Mouse (Mus musculus) bone marrow macrophage, adult 2 months (primary cell): ENCODE data around the gene Grm7. TPM values are rescaled to one million over a fixed set of nuclear protein-coding genes. Genes with fewer than 3 reads are reported as not detected.

Experiments used
- H3K27ac ChIP-seq: 2 replicates; pipeline ENCODE4 v1.5.1; 2012; ENCODE audit warnings: low read depth, low read length; ENCODE audit not compliant: insufficient read depth
- H3K4me1 ChIP-seq: 2 replicates; pipeline ENCODE4 v1.6.1; 2012; ENCODE audit warnings: low read length; ENCODE audit not compliant: control insufficient read depth, insufficient read depth
- H3K4me3 ChIP-seq: 2 replicates; pipeline ENCODE4 v1.5.1; 2012; ENCODE audit warnings: mild to moderate bottlenecking, low read length, moderate library complexity; ENCODE audit not compliant: insufficient read depth
- CTCF ChIP-seq: IDR thresholded peaks from 2 replicates; pipeline ENCODE4 v1.5.1; 2012; ENCODE audit warnings: low read depth, mild to moderate bottlenecking, low read length, moderate library complexity
- POLR2A ChIP-seq: IDR thresholded peaks from 2 replicates; pipeline ENCODE4 v1.6.1; 2012; ENCODE audit warnings: mild to moderate bottlenecking, low read depth, low read length, borderline replicate concordance
- polyA plus RNA-seq: library from polyadenylated mRNA; stranded (reverse); fragments of >200 nt; gene quantifications from 2 replicates; pipeline ENCODE4 v1.2.4, GENCODE M21; 2012; ENCODE audit not compliant: missing spikeins, insufficient read depth, insufficient read length

Grm7 gene
- polyA plus RNA-seq, 1 experiment, result not detected

- Histone ChIP-seq H3K4me1 (no peaks in the 10 kb centered on the region), H3K27ac (no peak overlapping the region), H3K4me3 (no peak overlapping the region)
- TF ChIP-seq POLR2A (no peak), CTCF (no peak)
These were observed 968.5 kb downstream of the Grm7 start for GRCm38 (mm10) chr6:111613834-111614233.
